Mouse (Mus musculus) heart, adult 18-20 months (tissue): ENCODE data around the gene Gm33543. TPM values are rescaled to one million over a fixed set of nuclear protein-coding genes. Genes with fewer than 3 reads are reported as not detected.

Experiments used
- DNase-seq, 2 experiments: peaks; one replicate each; pipeline ENCODE4 v3.0.0; 2021 to 2022; ENCODE audit warnings: mixed read lengths in 1 of 2
- long read RNA-seq, 2 experiments: library from polyadenylated mRNA; stranded (forward); transcript quantifications; one replicate each; pipeline ENCODE4 v2.0.0; 2021
- total RNA-seq, 2 experiments: library from RNA; stranded (reverse); gene quantifications; 2 replicates each; pipeline ENCODE4 v1.2.3; 2021

The Gm33543 gene
- 1 to 10 TPM; 1.8 to 5.9 TPM for total RNA-seq
- long read RNA-seq, experiment 1, partial matches to known transcripts, result 1 of 2 reads
- long read RNA-seq, experiment 1, other reads (novel, unspliced or antisense), result 0 of 2 reads
- long read RNA-seq, experiment 2, partial matches to known transcripts, result 0 of 3 reads
- long read RNA-seq, experiment 2, other reads (novel, unspliced or antisense), result 0 of 3 reads

DNA sequence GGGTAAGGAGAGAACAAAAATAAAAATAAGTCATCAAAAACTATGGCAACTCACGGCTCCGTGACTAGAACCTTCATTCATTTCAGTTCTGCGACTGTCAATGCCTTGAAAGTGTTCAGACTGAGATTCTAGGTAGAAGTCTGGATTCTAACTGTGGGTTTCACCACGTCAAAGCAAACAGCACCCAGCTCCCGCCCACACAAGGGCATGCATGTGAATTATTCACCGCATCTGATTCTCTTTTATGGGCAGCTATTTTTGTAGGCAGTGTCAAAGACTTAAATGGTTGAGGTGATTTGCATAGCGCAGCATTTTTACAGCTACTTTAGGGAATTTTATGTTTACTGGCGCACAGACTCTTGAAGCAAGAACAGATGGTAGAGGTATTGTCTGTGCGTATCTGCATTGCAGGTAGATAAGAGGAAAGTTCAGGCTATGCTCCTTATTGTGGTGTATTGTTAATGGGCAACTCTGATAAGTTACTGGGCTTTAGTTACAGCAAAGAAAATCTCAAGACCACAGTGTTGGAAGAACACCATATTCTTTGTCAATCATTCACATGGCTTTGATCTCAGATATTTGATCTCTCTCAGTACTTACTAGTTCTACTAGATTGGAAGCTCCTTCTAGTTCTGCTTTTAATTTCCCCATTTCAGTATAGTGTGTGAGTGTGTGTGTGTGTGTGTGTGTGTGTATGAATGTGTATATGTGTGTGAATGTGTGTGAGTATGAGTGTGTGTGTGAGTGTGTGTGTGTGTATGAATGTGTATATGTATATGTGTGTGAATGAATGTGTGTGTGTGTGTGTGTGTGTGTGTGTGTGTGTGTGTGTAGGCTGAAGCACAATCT lies at the start of gene Gm33543:
TSS of gene Gm33543 (minus strand) at position 142 of the 849 bp plus-strand sequence.
- DNase-seq, result no peak

DNA sequence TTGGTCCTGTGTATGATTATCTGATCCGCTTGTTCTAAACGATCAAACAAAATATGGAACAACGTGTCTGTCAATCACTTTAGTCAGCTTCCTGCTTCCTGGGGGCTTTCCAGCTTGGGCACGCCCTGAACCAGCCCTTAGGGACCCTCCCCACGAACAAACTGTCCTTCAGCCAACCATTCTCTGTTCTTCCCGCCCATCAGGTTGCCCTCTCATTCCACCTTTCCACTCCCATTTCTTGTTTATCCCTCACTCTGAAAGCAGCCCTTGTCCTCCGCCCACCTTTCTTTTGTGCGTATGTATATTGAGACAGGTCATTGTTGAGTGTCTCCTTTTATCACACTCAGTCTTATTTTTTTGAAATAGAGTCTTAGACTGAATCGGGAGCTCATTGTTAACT lies 49.4 kb upstream of the Gm33543 start:
- DNase-seq, result no peak

DNA sequence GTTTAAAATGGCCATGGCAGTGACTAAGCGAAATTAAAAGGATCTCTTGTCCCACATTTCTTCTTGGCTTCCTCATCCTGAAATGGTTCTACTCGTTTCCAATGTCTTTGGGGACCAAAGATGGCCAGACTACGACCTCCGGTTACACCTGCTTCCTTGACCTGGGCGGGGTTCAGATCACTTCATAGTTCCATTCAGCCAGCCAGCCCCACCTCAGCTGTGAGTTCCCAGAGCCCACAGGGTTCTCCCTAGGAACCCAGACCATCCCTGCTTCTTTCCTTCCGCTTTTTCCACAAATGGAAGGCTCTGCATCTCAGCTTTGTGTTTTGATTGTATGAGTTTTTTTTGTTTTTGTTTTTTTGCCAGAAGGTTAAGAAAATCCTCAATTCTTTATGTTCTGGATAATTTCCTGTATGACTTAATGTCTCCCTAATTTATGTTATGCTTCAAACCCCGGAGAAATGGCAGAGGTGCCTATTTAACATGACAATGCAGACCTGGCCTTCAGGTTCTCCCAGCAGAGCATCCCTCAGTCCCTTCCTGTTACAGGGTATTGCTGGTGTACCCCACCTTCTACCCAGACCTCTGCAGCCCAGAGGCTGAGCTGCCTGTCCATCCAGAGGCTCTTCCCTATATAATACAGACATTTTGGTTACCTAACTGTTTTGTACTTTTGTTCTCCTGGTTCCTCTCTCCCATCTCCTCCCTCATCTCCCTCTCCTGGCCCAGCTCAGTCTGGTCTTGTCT lies 48.7 kb upstream of the Gm33543 start:
- no peak for DNase-seq

DNA sequence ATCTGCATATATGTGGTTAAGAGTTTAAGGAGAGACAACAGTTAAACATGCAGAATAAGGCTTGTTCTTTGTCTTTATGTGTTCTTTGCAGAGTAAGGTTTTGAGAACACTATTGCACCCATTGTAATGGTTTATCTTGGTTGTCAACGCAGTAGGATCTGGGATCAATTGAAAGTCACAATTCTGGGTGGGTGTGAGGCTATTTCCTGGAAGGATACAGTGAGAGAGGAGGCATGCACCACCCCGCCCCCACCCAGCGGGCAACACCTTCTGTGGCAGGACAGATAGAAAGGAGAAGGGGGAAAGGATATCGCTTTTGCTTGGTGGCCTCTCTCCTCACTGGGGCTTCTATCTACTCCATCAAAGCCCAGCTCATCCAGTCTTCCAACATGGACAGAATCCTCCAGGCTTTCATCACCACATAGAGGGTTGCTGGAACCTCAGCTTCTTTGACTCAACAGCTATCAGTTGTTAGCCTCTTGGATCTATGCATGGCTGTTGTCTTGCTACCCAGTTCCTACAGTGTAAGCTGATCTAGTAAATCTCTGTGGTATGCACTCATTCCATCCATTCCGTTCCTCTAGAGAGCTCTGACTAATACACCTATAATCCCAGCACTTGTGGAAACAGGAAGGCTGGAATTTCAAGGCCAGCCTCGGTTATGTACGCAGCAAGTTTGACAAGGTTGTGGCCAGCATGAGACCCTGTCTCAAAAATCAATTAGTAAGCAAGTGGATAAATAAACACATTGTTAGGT lies 41.2 kb upstream of the Gm33543 start:
- no peak for DNase-seq

DNA sequence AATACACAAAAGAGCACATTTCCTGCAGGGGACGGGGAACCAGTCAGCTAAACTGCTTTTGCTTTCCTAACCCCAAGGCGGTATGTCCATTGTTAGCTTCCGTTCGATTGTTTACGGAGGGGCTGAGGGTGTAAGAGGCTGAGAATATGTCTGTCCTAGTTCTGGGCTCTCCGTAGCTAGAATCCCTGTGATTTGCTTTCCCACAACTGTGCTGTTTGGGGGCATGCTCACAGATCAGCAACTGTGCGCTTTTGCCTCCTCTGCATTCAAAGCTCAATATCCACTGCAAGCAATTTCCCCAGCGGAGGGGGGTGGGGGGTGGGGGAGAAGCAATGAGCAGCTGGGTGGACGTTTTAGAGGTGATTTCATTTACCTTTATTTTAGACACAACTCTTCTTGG lies 39.3 kb upstream of the Gm33543 start:
- no peak for DNase-seq

DNA sequence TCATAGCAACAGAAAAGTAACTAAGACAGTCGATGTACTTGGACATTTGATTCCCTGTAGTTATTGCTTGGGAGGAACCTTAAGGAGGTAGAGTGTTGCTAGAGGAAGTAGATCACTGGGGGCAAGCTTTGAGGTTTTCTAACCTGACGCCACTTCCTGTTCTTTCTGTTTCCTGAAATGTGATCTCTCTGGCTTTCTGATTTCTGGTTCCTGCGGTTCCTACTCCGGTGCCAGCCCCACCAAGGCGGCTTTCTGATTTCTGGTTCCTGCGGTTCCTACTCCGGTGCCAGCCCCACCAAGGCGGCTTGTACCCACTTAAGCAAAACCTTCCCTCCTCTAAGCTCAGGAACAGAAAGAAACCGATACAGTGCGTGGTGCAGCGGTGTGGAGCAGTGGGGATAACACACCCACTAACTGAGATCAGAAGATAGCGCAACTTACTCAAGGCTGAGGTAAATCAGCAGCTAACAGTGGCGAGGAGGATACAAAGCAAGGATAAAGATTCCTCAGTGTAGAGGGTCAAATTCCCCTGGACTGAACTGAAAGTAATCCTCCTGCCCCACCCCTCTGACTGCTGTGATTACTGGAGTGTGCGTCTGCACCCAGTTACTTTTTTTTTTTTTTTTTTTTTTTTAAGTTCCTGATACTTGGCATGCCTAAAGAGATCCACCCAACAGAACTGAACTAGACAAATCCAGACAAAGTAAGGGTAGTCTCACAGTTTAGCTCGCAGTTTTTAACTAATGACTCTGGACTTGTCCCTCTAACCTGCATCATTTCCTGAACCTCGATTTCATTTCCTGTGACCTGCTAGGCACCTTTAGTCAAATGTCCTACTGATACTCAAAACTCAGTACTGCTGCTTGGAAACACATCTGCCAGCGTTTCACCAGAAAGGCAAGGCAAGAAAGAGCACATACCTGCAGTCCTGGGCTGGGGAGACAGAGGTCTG lies 37.5 kb upstream of the Gm33543 start:
- no peak for DNase-seq

DNA sequence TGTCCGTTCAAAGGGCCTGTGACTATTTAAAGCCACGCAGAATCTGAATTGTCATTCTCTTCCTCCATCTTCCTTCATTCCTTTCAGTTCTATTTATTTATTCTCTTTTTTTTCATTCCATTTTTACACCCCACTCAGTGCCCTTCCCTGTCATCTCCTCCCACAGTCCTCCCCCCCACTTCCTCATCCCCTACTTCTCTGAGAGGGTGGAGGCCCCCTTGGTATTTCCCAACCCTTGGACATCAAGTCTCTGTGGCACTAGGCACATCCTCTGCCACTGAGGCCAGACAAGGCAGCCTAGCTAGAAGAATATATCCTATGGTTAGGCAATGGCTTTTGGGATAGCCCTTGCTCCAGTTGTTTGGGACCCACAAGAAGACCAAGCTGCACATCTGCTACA lies 28.1 kb upstream of the Gm33543 start:
- DNase-seq, result no peak

DNA sequence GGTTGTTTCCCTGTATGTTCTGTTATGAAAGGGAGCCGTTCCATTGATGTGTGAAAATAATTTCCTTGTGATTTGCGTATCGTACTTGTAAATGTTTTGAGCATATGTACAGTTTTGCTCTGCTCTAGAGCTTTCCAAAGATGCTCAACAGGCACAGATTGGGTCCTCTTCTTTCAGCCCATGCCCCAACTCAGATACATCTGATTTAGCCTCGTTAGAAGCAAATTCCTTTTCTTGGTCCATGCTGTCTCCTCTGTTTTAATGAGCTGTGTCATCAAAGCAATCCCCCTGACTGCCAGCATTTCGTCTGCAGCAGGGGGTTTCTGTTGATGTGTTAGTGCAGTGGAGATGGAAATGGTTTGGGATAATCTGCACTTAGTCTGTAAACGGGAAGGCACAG lies 25.6 kb upstream of the Gm33543 start:
- no peak for DNase-seq

DNA sequence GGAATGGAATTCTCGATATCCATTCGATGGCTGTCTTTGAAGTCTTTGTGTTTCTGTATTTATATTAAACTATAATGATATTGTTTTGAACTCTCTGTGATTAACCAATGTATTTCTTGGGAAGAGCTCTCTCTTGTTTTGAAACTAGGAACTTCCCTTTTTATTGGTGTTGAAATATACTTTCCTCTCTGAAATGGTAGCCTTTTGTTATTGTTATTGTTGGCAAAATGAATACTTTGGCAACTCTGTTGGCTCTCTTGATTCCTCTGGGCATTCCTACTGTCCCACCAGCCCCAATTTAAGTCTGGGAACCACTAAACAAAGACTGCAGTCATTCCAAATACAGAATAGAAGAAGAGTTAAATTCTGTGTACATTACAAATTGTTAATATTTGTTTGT lies 24.9 kb upstream of the Gm33543 start:
- DNase-seq, result no peak

DNA sequence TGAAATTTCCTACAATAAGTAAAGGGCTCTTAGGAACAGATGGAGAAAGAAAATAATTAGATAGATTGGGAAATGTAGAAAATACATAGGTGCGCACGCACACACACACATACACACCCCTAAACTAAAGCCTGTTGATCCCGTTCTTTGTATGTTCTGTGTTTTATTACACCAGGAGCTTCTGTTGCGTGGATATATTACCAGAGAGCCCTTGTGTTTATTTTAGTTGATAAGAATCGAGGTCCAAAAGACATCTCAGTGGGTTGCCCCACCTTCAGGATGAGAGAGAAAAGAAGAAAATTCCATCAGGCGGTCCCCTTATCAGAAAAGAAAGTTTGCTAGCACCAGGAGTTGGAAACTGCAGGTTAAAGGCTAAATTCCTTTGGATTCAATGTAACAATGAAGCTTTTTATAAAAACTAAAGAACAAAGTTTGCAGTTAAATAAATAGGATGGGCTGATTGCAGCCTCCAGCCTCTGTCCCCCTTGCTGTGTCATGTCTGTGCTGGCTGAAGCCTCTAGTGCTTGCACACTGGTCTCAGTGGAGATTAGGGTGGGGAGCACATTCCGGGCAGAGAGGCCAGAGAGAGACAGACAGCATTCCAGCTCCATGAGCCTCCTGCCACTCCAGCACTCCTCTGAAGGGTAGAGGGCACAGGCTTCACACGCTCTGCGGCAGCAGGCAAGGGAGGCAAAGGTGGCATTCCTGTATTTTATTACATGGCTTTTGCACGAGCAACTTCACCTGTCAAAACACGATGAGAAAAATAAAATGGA lies 21.8 kb upstream of the Gm33543 start:
- DNase-seq, result peak; percentile 42 to 64

DNA sequence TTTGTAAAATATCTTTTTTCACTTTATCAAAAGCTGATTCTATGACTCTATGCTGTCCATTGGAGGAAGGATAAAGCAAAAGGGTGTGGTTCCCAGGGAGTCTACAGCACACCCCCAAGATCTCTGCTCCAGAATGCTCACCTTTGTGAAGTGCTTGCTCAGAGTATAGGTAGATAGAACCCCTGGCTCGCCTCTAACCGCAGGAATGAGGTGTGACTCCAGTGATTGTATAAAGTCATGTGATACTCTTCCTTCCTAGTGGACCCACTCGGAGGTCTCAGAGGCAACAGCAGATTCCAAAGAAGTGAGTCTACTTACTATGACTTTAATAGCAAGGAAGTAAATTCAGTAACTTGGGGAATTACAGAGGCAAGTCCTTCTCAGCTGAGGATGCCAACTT lies 19.9 kb upstream of the Gm33543 start:
- no peak for DNase-seq

DNA sequence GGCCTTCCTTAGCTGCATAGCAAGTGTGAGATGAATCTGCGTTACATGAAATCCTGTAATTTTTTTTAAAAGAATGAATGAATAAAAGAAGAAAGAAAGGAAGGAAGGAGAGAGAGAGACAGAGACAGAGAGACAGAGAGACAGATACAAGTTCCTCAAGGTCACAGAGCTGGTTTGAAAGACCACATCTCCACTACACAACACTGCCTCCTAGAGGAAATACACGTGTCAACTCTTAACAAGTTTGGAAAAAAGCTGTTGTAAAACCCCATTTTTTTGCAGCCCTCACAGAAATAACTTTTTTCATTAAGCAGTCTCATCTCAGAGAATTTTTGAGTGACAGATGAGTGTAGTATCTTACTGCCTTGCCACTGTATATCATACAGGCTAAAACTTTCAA lies 15.4 kb upstream of the Gm33543 start:
- peak; percentile 45 to 62 for DNase-seq

DNA sequence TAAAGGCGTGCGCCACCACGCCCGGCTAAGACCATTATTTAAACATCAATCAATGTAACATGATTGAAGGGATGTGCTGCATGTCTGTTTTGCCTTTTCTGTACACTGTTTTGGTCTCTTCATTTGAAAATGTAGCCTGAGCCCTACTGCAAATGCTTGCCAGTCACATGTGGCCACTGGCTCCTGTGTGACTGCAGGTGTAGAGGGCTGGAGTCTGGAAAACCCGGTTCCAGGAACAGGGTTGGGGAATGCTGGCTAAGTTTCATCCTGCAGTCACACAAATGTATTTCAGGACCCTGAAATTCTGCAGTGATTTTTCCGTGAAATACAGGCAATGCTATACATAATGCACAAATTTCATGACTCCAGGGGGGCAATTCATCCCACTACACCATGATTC lies 12.7 kb upstream of the Gm33543 start:
- DNase-seq, result no peak

DNA sequence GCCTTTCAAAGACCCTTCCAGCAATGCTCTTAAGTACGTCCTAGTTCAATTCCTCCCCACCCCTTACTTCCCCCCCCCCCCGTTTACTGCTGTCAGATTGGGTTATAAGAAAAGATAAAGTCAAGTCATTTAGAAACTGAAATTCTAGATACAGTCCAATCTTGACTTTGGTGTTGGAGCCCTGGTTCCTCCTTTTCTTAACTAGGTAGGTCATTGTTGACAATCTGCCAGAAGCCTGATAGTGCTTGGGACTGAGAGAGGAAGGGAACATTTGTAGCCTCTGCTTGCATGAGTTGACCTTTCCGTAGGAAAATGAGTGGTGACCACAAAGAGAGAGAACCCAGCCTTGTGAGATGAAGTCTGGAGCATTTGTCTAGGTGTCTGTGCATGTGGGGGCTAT lies 7.8 kb upstream of the Gm33543 start:
- DNase-seq, result peak in 1 of 2 experiments; percentile 33

DNA sequence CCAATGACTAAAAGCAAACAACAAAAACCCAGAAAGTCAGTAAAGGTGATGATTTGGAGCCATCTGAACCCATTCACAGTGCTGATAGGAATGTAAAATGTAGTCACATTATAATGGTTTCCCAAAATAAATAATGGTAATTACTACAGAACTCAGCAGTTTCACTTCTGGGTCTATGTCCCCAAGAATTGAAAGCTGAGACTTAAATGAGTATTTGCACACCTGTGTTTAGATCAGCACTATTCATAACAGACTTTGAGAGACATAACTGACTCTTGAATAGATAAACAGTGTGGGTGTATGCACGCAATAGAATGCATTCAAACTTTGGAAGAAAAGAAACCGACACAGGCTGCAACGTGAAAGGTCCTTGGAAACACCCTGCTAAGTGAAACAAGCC lies 4.0 kb upstream of the Gm33543 start:
- no peak for DNase-seq

DNA sequence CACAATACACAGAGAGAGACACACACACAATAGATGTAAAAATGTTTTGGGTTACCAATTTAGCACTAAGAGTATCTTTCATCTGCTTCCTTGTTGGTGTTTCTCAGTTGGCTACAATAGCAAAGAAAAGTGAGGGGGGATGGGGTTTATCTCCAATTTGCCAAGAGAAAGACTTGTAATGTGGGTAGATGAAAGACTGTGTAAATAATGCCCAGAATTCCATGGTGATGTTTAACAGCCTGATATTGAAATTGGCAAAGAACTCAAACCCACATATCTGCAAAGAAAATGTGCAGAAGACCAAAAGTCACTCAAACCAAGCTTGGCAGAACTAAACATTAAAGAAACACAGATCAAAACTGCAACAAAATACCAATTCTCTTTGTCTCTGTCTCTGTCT lies 3.6 kb upstream of the Gm33543 start:
- DNase-seq, result no peak

DNA sequence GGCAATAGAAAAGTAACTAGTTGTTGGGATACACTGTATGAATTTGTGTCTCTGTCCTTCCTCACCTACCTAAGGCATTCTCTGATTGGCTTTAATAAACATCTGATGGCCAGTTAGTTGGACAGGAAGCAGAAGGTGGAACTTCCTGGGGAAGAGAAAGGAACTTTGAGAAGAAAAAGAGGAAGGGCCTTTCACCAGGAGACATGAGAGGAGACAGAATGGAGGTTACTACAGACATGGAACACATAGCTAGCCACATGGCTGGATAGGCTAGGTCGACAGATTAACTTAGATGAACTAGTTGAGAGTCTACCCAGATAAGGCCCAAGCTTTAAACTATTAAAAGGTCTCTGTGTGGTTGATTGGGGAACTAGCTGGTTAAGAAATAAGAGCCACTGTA lies 1.1 kb upstream of the Gm33543 start:
- no peak for DNase-seq

DNA sequence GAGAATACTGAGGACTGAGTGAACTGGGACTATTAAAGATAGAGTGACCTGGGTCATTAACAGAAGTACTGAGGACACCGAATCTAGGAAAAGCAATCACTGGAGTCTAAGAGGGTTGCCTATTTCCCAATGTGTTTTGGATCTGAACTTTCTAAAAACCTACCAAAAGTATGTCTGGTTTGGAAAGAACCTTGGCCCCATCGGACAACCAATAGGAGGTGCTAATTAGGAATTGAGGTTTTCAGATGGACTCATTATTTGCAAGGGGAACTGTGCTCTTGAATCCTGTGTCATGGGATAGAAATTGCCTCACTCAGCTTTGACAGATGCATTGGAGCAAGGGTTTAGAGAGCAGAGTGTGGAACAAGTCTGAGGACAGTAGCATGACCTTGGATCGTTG lies 1.5 kb downstream of the Gm33543 start:
- DNase-seq, result no peak

DNA sequence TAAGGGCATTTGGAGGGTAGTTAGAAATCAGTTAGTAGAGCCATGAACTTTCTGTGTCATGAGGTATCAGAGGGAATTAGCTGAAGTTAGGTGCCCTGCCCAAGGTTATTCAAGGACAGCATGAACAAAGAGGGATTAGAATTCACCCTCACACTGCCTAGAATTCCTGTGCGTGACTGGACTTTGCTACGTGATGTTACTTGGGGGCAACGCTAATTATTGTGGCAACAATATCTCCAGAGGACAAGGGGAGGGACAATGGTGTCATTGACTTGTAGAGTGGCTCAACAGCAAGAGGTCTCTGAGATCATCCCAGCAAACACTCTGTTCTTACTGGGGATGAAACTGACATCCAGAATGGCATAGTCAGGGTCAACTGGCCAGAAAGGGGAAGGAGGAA lies 2.9 kb downstream of the Gm33543 start:
- DNase-seq, result no peak

DNA sequence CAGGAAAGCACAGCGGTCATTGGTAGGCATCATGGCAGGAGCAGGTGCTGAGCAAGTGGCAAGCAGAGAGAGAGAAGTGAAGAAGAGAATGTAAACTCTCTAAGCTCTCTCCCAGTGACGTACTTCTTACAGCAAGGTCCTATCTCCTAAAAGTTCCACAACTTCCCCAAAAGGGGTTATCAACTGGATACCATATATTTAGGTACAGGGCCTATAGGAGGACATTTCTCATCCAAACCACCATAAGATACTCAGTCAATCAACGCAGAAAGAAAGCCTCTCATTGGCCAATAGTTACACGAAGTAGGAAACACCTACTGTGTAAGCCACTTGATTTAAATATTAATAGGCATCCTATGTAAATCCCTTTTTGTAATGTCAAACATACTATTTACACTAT lies 3.7 kb downstream of the Gm33543 start:
- no peak for DNase-seq
